ENCODE assay signal across 13 mouse cellular contexts in the genomic region with DNA sequence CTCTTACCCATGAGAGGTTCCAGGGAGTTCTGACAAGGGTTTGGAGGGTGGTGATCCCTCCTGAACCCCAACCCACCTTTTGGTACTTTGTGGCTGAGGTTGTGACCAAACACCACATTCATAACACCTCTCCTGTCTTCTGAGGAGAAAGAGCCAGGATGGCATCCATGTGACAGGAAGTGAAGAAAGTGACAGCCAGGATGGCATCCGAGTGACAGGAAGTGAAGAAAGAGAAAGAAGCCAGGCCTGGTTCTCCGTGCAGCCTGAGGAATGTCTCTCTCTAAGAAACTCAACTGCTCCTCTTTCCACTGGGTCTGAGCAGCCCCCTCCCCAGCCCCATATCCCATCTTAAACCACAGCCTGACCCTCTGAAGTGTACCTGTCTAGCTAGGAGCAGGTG.
"Had no signal": no experiment of that assay in that cellular context is flagged by ENCODE, and none has a peak within 500 bp of the region (broad histone marks: within the 10 kb centered on the region; RNA-seq: fewer than 3 reads in every experiment).

No protein-coding gene starts in this region.

- DNase-seq: kidney, adult 18-20 months; kidney, adult 9 months; kidney, postnatal 14 days; kidney, postnatal 4 days; liver, embryonic 13.5 days; lung, adult 2 months; lung, postnatal 14 days; lung, postnatal 4 days; midbrain, embryonic 14.5 days; right cerebral cortex, adult 18-20 months; right cerebral cortex, postnatal 14 days; right cerebral cortex, postnatal 4 days had no signal

- ATAC-seq: intestine, embryonic 16.5 days had no signal
